Mouse (Mus musculus) neutrophil, adult 83 days (primary cell): ENCODE measurements around the gene Dnajc5. TPM values are rescaled to one million over a fixed set of nuclear protein-coding genes. Genes with fewer than 3 reads are reported as not detected.

Source experiments
- total RNA-seq, 2 experiments: library from RNA; stranded (reverse); gene quantifications; one replicate each; pipeline ENCODE4 v1.2.4; 2023

The Dnajc5 gene
- total RNA-seq: 100 to 1,000 TPM; 109 to 117 TPM

GRCm38 (mm10) chr2:181520118-181520935 lies at the start of gene Dnajc5:
Gene Dnajc5, plus strand, starts transcription at chr2:181520485.

GRCm38 (mm10) chr2:181493156-181493927 lies 26.9 kb upstream of the Dnajc5 start, which contains the start of gene Abhd16b:
Gene Abhd16b, plus strand, starts transcription at chr2:181493206.

GRCm38 (mm10) chr2:181496831-181497547 lies 23.3 kb upstream of the Dnajc5 start, which contains the start of gene Tpd52l2:
Gene Tpd52l2, plus strand, starts transcription at chr2:181497142.

GRCm38 (mm10) chr2:181584411-181584942 lies 64.2 kb downstream of the Dnajc5 start, which contains the start of gene Uckl1:
Gene Uckl1, minus strand, starts transcription at chr2:181584892.

GRCm38 (mm10) chr2:181591528-181592085 lies 71.3 kb downstream of the Dnajc5 start, which contains the start of gene Prpf6:
Gene Prpf6, plus strand, starts transcription at chr2:181591868.

GRCm38 (mm10) chr2:181592231-181593041 lies 72.2 kb downstream of the Dnajc5 start, which contains the start of gene Zfp512b:
Gene Zfp512b, minus strand, starts transcription at chr2:181592803.

GRCm38 (mm10) chr2:181598454-181599351 lies 78.4 kb downstream of the Dnajc5 start, which contains the start of gene Samd10:
Gene Samd10, minus strand, starts transcription at chr2:181599212.

Other genes starting within 250 kb of the Dnajc5 start
- gene Gmeb2, start 232.4 kb upstream of the Dnajc5 start, total RNA-seq: 10 to 100 TPM; 29.6 to 32.9 TPM
- not detected for gene Stmn3, start 206.0 kb upstream of the Dnajc5 start, total RNA-seq
- gene Rtel1, start 200.7 kb upstream of the Dnajc5 start, total RNA-seq: 10 to 100 TPM; 44.1 to 45.7 TPM
- 10 to 100 TPM; 24.2 to 26.4 TPM for gene Zgpat, start 155.6 kb upstream of the Dnajc5 start, total RNA-seq
- 10 to 100 TPM; 31.6 to 33.2 TPM for gene Arfrp1, start 155.1 kb upstream of the Dnajc5 start, total RNA-seq
- gene Lime1, start 140.4 kb upstream of the Dnajc5 start, total RNA-seq: 10 to 100 TPM; 24.7 to 25.8 TPM
- gene Zbtb46, start 61.1 kb upstream of the Dnajc5 start, total RNA-seq: 1 to 10 TPM; 1.6 to 2.0 TPM
- gene Abhd16b, start 27.3 kb upstream of the Dnajc5 start, total RNA-seq: not detected
- 10 to 100 TPM; 57.1 to 59.7 TPM for gene Tpd52l2, start 23.3 kb upstream of the Dnajc5 start, total RNA-seq
- 100 to 1,000 TPM in 1 of 2 experiments, 10 to 100 TPM in 1; 97.4 to 125 TPM for gene Uckl1, start 64.4 kb downstream of the Dnajc5 start, total RNA-seq
- gene Prpf6, start 71.4 kb downstream of the Dnajc5 start, total RNA-seq: 10 to 100 TPM; 35.1 to 37.0 TPM
- gene Zfp512b, start 72.3 kb downstream of the Dnajc5 start, total RNA-seq: 10 to 100 TPM; 10.1 to 15.1 TPM
- 10 to 100 TPM in 1 of 2 experiments, 1 to 10 TPM in 1; 8.4 to 10.1 TPM for gene Samd10, start 78.7 kb downstream of the Dnajc5 start, total RNA-seq
- not detected for gene Gm29797, start 136.5 kb downstream of the Dnajc5 start, total RNA-seq
- under 1 TPM in 1 of 2 experiments, not detected in 1; 0.42 TPM for gene Sox18, start 151.2 kb downstream of the Dnajc5 start, total RNA-seq
- 10 to 100 TPM in 1 of 2 experiments, 1 to 10 TPM in 1; 7.9 to 12.8 TPM for gene Tcea2, start 159.8 kb downstream of the Dnajc5 start, total RNA-seq
- 100 to 1,000 TPM; 273 to 360 TPM for gene Rgs19, start 173.5 kb downstream of the Dnajc5 start, total RNA-seq
- not detected for gene Lkaaear1, start 178.0 kb downstream of the Dnajc5 start, total RNA-seq
- gene Oprl1, start 194.5 kb downstream of the Dnajc5 start, total RNA-seq: under 1 TPM; 0.18 to 0.35 TPM
- gene Myt1, start 242.8 kb downstream of the Dnajc5 start, total RNA-seq: not detected